Mouse (Mus musculus) olfactory bulb, adult 2 months (tissue): ENCODE measurements around the gene Hoxd3.

Source experiments
- CTCF ChIP-seq: fragments of 200-500 bp; IDR thresholded peaks from 2 replicates; pipeline ENCODE4 v1.5.1; 2012; ENCODE audit warnings: low read depth, mild to moderate bottlenecking, low read length, moderate library complexity; ENCODE audit not compliant: insufficient read depth
- POLR2A ChIP-seq: fragments of 200-500 bp; IDR thresholded peaks from 2 replicates; pipeline ENCODE4 v1.6.1; 2012; ENCODE audit warnings: mild to moderate bottlenecking, low read depth, low read length, moderate library complexity; ENCODE audit not compliant: insufficient read depth

DNA sequence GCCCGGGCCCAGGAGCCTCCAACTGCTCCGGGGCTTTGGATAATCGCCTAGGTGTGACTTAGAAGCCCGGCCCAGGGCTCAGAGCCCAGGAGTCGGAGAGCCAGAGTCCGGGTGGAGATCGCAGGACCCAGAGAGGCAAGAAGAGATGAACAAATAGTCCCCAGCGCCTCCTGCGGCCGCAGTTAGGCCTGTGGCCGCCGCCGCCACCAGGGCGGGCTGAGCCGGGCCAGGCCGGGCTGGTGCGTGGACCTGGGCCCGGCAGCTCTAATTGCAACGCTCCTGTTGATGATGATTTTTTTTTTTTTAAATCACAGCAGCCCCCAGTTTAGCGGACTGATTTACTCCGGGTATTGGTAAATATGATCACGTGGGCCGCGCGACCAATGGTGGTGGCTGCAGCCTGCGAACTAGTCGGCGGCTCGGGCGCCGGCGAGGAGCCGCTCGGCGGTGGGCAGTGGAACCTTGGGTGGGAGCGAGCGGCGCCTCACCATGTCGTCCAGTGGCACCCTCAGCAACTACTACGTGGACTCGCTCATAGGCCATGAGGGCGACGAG is 14.1 kb upstream of the Hoxd3 start, which contains the start of gene Hoxd9:
- TF ChIP-seq CTCF (no peak), POLR2A (no peak)
